Mouse (Mus musculus) midbrain, embryonic 13.5 days (tissue): ENCODE measurements around the gene Mfap2. TPM values are rescaled to one million over a fixed set of nuclear protein-coding genes. Genes with fewer than 3 reads are reported as not detected.

Source experiments
- ATAC-seq: fragments of 200-750 bp; cut with Nextera tagmentation; 2 replicates; pipeline ENCODE4 v1.8.0; 2017; ENCODE audit warnings: mild to moderate bottlenecking, moderate TSS enrichment, moderate library complexity
- H3K27ac ChIP-seq: fragments of 300-500 bp; sonication (generic); 2 replicates; pipeline ENCODE4 v1.5.1; 2015; ENCODE audit warnings: inconsistent platforms, mild to moderate bottlenecking, moderate library complexity
- H3K27me3 ChIP-seq: fragments of 300-500 bp; sonication (generic); 2 replicates; pipeline ENCODE4 v1.6.1; 2015; ENCODE audit warnings: mild to moderate bottlenecking, inconsistent platforms
- H3K36me3 ChIP-seq: fragments of 300-500 bp; sonication (generic); 2 replicates; pipeline ENCODE4 v1.6.1; 2015; ENCODE audit warnings: mild to moderate bottlenecking, inconsistent platforms
- H3K4me1 ChIP-seq: fragments of 300-500 bp; sonication (generic); replicated peaks from 2 replicates; pipeline ENCODE4 v1.6.1; 2015; ENCODE audit warnings: inconsistent platforms
- H3K4me2 ChIP-seq: fragments of 300-500 bp; sonication (generic); replicated peaks from 2 replicates; pipeline ENCODE4 v1.6.1; 2015; ENCODE audit warnings: moderate library complexity, mild to moderate bottlenecking, inconsistent platforms
- H3K4me3 ChIP-seq: fragments of 300-500 bp; sonication (generic); replicated peaks from 2 replicates; pipeline ENCODE4 v1.5.1; 2015; ENCODE audit warnings: mild to moderate bottlenecking, inconsistent platforms
- H3K9ac ChIP-seq: fragments of 300-500 bp; sonication (generic); replicated peaks from 2 replicates; pipeline ENCODE4 v1.6.1; 2015; ENCODE audit warnings: mild to moderate bottlenecking, inconsistent platforms
- H3K9me3 ChIP-seq: fragments of 300-500 bp; sonication (generic); 2 replicates; pipeline ENCODE4 v1.6.1; 2016; ENCODE audit warnings: mild to moderate bottlenecking, inconsistent platforms
- WGBS: fragments of 180-500 bp; shearing (Covaris S2); methylation state at CpG from one replicate; pipeline ENCODE4 v1.1.7; 2015; 5-methylcytosine and 5-hydroxymethylcytosine counted together
- polyA plus RNA-seq: library from polyadenylated mRNA; unstranded; fragments of >200 nt; fragmentation: Nextera tagmentation; extraction: Ambion mirVana; gene quantifications from 2 replicates; pipeline ENCODE4 v1.2.1, GENCODE M21; 2015

The Mfap2 gene
- polyA plus RNA-seq, 1 experiment from 2014 or later, result 207 TPM

DNA sequence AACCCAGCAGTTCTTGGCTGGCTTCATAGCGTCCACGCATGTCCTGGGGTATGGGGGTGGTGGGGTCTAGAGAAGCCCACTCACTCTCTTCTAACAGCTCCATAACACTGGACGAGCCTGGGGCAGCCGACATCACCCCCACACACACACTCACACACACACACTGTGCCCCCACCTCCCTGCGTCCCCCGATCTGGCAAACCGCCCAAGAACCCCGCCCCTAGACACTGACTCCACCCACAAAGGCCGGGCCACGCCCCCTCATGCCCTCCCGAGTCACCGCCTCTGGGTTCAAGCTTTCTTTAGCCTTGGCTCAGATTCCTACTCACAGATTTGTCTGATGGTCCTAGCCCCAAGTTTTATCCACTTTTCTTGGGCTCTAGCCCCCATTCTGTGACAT, 30.9 kb downstream of the Mfap2 start:
- Histone ChIP-seq H3K4me3 (no peak overlapping the region), H3K9ac (no peak overlapping the region), H3K27ac (no peak overlapping the region), H3K36me3 (peaks cover 79% of the 10 kb centered on the region), H3K27me3 (no peaks in the 10 kb centered on the region), H3K4me1 (peaks cover 4% of the 10 kb centered on the region; the same call in 1 of the 2 replicates), H3K4me2 (no peak overlapping the region), H3K9me3 (no peaks in the 10 kb centered on the region)
- no peak for ATAC-seq
- 51% methylated on average over 12 of the region's 12 CpGs for WGBS

DNA sequence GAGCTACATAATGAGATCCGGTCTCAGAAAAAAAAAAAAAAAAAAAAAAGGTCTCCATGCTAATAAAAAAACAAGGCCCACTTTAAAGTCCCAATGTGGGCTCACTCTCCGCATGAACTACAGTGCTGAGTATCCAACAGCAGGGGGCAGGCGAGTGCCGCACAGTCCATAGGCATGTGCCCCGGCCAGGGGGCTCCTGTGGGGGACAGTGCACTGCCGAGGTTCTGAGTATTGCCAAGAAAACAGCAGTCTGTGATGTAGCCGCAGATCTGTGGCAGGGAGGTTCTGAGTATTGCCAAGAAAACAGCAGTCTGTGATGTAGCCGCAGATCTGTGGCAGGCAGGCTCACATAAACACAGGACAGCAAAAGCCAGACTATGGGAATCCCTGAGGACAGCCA, 34.6 kb downstream of the Mfap2 start:
- Histone ChIP-seq H3K27ac (0 out of 2 replicates have a peak overlapping the region, but pooled peaks have one; percentile 25), H3K9me3 (no peaks in the 10 kb centered on the region), H3K4me1 (peaks cover 34% of the 10 kb centered on the region), H3K36me3 (peaks cover 58% of the 10 kb centered on the region), H3K27me3 (no peaks in the 10 kb centered on the region), H3K4me2 (no peak overlapping the region), H3K4me3 (no peak overlapping the region), H3K9ac (no peak overlapping the region)
- WGBS, result 14% methylated on average over 8 of the region's 8 CpGs
- peak; percentile 25; the same call in 1 of the 2 replicates for ATAC-seq

DNA sequence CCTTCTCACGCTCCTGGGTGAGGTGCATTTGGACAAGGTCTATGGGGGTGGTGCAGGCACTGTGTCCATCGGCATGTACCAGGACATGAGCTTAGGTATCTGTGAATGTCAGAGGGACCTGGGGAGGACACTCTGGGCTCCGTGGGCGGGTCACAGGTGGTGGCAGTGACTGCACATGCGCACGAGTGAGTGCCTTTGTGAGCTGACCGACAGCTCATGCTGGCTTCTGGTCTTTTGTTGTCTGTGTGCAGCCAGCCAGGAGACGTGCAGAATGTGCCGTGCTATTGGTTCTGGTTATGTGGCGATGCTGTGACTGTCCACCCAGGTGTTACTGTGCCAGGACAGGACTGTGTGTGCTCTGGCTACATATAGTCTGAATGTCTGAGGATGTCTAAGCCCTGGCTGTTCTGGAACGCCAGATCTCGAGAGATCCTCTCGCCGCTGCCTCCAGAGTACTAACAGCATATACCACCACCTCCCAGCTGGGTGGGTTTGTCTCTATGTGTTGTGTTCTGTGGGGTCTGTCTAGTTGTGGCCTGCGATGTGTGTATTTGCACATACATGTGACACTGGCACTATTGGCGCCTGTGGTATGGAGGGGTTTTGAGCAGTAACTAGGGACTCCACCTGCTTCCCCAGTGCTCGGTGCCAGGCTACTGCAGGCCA, 38.7 kb downstream of the Mfap2 start:
- whole genome bisulfite sequencing, result 17% methylated on average over 17 of the region's 17 CpGs
- Histone ChIP-seq H3K27ac (peak overlapping the region; percentile 96), H3K36me3 (peaks cover 23% of the 10 kb centered on the region), H3K27me3 (no peaks in the 10 kb centered on the region), H3K9ac (peak overlapping the region; percentile 55), H3K4me1 (peaks cover 71% of the 10 kb centered on the region), H3K4me3 (no peak overlapping the region; the same call in 1 of the 2 replicates), H3K9me3 (no peaks in the 10 kb centered on the region), H3K4me2 (peak overlapping the region; percentile 44)
- ATAC-seq, result peak; percentile 40

DNA sequence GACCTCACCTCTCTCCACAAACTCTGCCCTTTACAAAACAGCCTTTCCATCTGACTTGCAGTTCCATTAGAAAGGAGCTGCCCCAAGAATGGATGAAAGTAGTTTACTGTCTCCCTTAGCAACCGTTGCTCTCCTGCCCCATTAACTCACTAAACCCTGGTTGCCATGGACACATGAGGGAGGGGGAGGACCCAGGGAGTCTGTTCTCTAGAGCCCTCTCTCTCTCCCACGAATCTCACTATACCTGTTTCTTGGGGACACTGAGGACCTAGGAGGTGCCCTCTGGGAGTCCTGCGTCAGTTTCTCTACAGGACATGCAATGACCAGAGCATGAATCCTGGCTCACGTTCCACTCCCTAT, 39.2 kb downstream of the Mfap2 start:
- no peaks in the 10 kb centered on the region for H3K9me3 ChIP-seq
- peak overlapping the region; percentile 96 for H3K27ac ChIP-seq
- H3K36me3 ChIP-seq, result peaks cover 23% of the 10 kb centered on the region
- peak overlapping the region; percentile 55 for H3K9ac ChIP-seq
- peak; percentile 67 for ATAC-seq
- peaks cover 76% of the 10 kb centered on the region for H3K4me1 ChIP-seq
- H3K27me3 ChIP-seq, result no peaks in the 10 kb centered on the region
- no peak overlapping the region; the same call in 1 of the 2 replicates for H3K4me3 ChIP-seq
- 1% methylated on average over 4 of the region's 4 CpGs for WGBS
- H3K4me2 ChIP-seq, result peak overlapping the region; percentile 44

DNA sequence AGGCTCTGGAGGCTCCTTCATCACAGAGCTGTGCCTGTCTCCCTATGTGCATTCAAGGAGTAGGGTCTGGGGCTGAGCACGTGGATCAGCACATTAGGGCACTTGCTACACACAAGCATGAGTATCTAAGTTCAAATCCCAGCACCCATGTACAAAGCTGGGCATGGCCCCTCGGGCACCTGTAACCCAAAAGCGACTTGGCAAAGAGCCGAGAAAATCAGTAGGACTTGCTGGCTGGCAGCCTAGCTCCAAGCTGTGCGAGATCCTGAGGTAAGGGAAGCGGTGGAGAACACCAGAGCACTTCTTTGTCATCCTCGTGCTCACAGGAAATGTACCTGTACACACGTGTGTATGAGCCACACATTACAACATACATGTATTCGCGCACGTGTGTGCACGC, 42.2 kb downstream of the Mfap2 start:
- peak overlapping the region; percentile 89; the same call in 1 of the 2 replicates for H3K27ac ChIP-seq
- no peak overlapping the region for H3K4me3 ChIP-seq
- peaks cover 24% of the 10 kb centered on the region for H3K36me3 ChIP-seq
- H3K9ac ChIP-seq, result peak overlapping the region; percentile 58; the same call in 1 of the 2 replicates
- peaks cover 66% of the 10 kb centered on the region for H3K4me1 ChIP-seq
- ATAC-seq, result no peak
- H3K27me3 ChIP-seq, result no peaks in the 10 kb centered on the region
- 75% methylated on average over 12 of the region's 12 CpGs for WGBS
- H3K4me2 ChIP-seq, result peak overlapping the region; percentile 55
- H3K9me3 ChIP-seq, result no peaks in the 10 kb centered on the region

DNA sequence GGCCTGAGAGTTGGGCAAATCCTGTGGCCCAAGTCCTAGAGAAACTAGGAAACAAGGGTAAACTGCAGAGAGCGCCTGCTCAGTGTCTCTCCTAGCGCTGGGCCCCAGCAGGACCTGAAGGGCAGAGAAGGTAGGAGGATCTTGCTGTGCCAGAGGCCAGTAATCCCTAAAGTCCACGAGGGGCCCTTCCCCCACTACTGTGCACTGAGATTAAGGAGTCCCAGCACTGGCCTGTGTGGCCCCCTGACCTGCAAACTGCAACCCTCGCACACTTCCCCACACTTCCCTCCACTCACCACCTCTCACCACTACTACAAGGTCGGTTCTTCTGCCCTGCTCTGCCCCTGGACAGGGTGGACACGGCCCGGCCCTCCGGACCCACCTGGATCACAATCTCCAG, 42.9 kb downstream of the Mfap2 start:
- Histone ChIP-seq H3K4me1 (peaks cover 60% of the 10 kb centered on the region), H3K4me2 (peak overlapping the region; percentile 55), H3K9me3 (no peaks in the 10 kb centered on the region), H3K9ac (peak overlapping the region; percentile 58), H3K36me3 (peaks cover 28% of the 10 kb centered on the region), H3K4me3 (peak overlapping the region; percentile 21), H3K27ac (peak overlapping the region; percentile 89), H3K27me3 (no peaks in the 10 kb centered on the region)
- ATAC-seq, result peak; percentile 1; the same call in 1 of the 2 replicates
- 13% methylated on average over 8 of the region's 8 CpGs for WGBS

DNA sequence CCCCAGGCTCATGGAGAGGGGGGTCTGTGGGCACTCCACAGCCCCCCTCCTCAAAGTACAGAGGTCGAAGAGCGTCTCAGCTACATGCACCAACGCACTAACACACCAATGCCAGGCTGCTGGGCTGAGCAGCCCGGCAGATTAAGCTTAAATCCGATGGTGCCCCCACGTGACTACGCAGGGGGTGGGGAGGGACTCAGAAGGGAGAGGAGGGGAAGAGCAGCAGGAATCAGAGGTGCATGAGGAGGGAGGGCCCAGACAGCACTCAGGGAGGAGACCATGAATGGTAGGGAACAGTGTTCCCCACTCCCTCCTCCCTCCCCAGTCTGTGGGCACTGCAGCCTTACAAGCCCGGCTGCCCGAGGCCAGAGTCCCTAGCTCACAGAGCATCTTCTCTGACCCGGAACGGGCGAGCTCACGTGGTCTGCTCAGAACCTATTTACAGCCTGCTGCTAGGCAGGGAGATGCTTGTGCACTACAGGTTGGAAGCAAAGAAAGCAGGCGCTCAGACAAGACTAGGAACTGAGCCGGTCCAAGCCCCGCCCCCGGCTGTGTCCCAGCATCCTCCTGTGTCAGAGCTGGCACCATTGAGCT, 43.4 kb downstream of the Mfap2 start:
- Histone ChIP-seq H3K27ac (peak overlapping the region; percentile 89), H3K36me3 (peaks cover 28% of the 10 kb centered on the region), H3K9ac (peak overlapping the region; percentile 58), H3K4me3 (peak overlapping the region; percentile 21), H3K27me3 (no peaks in the 10 kb centered on the region), H3K4me1 (peaks cover 59% of the 10 kb centered on the region), H3K4me2 (peak overlapping the region; percentile 55), H3K9me3 (no peaks in the 10 kb centered on the region)
- peak; percentile 53 for ATAC-seq
- 7% methylated on average over 17 of the region's 17 CpGs for WGBS

DNA sequence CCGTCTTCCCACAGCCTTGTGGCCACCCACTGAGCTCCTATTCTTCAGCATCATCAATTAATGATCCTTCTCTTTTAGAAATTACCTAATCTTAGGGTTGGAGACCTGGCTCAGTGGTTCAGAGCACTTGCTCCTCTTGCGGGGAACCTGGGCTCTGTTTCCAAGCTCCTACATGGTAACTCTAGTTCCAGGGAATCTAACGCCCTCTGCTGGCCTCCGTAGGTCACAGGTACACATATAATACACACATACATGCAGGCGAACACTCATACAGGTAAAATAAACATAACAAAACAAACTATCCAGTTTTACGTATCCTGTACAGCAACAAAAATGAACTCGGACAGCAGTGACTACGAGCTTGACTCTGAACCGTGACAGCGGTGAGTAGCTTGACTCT, 46.8 kb downstream of the Mfap2 start:
- peaks cover 52% of the 10 kb centered on the region for H3K4me1 ChIP-seq

DNA sequence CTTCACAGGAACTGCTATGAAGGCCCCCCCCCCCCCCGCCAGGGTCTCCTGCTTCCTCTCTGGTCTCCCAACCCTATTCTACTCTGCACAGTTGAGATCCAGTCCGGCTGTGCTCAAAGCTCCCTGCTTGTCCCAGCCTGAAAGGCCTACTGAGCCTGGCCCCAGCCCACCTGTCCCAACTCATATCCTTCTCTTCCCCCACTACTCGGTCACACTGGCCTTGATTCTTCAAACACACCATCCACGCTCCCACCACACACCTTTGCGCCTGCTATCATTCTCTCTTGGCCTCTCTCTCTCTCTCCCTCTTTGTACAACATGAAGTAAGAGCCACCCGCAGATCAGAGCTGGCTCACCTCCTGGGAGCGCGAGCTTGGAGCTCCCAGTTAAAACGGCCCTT, 48.6 kb downstream of the Mfap2 start:
- Histone ChIP-seq H3K9me3 (no peaks in the 10 kb centered on the region), H3K27ac (no peak overlapping the region), H3K4me1 (peaks cover 33% of the 10 kb centered on the region), H3K27me3 (no peaks in the 10 kb centered on the region), H3K36me3 (peaks cover 25% of the 10 kb centered on the region), H3K9ac (no peak overlapping the region), H3K4me2 (peak overlapping the region; percentile 7; the same call in 1 of the 2 replicates), H3K4me3 (no peak overlapping the region)
- 76% methylated on average over 9 of the region's 9 CpGs for WGBS
- no peak for ATAC-seq

More for the DNA sequence above, 46.8 kb downstream of the Mfap2 start:
- no peak overlapping the region for H3K4me3 ChIP-seq
- H3K9ac ChIP-seq, result no peak overlapping the region
- no peak overlapping the region for H3K27ac ChIP-seq
- peaks cover 28% of the 10 kb centered on the region for H3K36me3 ChIP-seq
- no peaks in the 10 kb centered on the region for H3K9me3 ChIP-seq
- ATAC-seq, result no peak
- H3K27me3 ChIP-seq, result no peaks in the 10 kb centered on the region
- WGBS, result 97% methylated on average over 10 of the region's 10 CpGs
- H3K4me2 ChIP-seq, result no peak overlapping the region

DNA sequence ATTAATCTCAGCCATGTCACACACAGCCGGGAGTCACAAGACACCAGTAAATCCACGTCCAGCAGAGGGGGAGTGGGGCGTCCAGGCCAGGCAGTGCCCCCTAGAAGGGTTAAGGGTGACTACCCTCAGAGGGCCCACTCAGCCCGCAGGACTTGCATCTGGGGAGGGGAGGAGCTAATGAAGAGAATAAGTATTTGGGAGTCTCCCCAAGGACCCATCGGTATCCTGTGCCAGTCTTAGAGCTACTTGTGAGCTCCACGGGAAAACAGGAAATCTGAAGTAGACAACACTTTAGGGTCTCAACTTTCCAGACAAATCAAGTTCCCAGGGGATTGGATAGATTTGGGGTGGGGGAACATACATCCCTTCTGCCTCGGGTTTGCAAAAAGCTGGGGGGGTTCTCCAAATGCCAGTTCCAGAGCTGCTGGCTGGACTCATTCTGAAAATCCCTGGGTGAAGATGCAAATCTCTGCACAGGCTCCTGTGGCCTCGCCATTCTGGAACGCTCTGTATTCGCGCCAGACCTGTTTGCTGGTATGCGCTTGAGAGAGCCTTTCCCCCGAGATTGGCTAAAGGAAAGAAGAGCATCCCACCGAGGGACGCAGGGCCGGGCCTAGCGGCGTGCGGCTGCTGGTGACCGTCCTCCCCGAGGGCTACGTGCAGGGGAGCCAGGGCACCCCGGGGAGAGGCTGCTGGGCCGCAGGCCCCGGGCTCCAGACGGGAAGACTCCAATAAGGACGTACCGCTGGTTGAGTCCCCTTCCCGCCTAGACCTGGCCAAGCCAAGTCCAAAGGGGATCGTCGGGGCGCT, 49.6 kb downstream of the Mfap2 start:
- Histone ChIP-seq H3K4me1 (peaks cover 25% of the 10 kb centered on the region), H3K9ac (peak overlapping the region; percentile 84), H3K4me3 (peak overlapping the region; percentile 60), H3K27me3 (no peaks in the 10 kb centered on the region), H3K9me3 (no peaks in the 10 kb centered on the region), H3K27ac (peak overlapping the region; percentile 94), H3K36me3 (peaks cover 24% of the 10 kb centered on the region), H3K4me2 (peak overlapping the region; percentile 87)
- ATAC-seq, result peak; percentile 7
- WGBS, result 1% methylated on average over 32 of the region's 32 CpGs

DNA sequence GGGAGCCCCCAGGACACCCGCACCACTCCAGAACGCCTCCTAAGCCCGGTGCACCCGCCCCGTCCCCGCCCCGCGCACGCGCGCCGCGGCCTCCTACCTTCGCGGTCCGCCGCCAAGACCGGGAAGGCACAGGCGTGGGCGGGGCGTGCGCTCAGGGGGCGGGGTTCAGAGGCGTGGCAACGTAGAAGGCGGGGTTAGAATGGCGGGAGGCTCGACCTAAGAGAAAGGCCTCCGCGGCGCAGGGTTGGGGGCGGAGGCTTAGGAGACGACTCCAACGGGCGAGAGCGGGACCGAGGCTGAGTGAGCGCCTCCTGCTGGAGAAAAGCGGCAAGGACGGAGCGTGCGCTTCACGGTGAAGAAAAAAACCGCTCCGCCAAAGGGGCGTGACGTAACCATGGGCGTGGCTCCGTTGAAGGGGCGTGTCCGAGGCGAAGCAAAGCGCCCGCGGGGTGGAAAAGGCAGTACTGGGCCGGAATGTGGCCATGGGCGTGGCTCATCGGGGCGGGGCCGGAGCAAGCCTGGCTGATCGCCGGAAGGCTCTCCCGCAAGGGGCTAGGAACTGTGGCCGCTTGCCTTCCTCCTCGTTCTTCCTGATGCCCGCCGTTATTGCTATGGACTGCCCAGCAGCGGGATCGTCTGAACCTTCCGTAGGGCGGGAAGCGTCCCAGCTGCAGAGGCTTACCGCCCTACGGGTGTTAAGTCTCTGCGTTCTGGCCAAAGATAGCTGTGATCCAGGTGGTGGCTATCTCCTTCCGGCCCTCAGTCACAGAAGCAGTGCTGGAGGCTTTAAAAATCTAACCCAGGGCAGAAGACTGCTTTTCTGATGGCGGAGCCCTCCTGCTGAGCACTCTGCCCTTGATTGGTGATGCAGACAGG, 50.4 kb downstream of the Mfap2 start, which contains the start of gene Crocc:
TSS of gene Crocc (minus strand) at position 125 of the 876 bp plus-strand sequence.
- peak; percentile 92 for ATAC-seq
- WGBS, result under 1% methylated on average over 66 of the region's 77 CpGs
- Histone ChIP-seq H3K9me3 (no peaks in the 10 kb centered on the region), H3K9ac (peak within 1 kb of the TSS; percentile 84), H3K4me2 (peak within 1 kb of the TSS; percentile 87), H3K36me3 (peaks cover 21% of the 10 kb centered on the region), H3K27ac (peak within 1 kb of the TSS; percentile 94), H3K4me3 (peak within 1 kb of the TSS; percentile 60), H3K4me1 (peaks cover 25% of the 10 kb centered on the region), H3K27me3 (no peaks in the 10 kb centered on the region)
